Mouse (Mus musculus) forebrain, embryonic 11.5 days (tissue): ENCODE results near the gene Mug1. TPM values are rescaled to one million over a fixed set of nuclear protein-coding genes. Genes with fewer than 3 reads are reported as not detected.
"Not testable (repeated sequence)": the region's sequence is repeated elsewhere in the genome, so short reads cannot be mapped to it uniquely, and the experiment has no call there.

ENCODE experiments used
- ATAC-seq: fragments of 200-750 bp; cut with Nextera tagmentation; replicated peaks from 2 replicates; pipeline ENCODE4 v1.8.0; 2017; ENCODE audit warnings: moderate TSS enrichment; ENCODE audit not compliant: low FRiP score
- DNase-seq: peaks from one replicate; pipeline ENCODE4 v3.0.0-alpha.2; 2017; ENCODE audit warnings: low spot score
- H3K27ac ChIP-seq: fragments of 300-500 bp; sonication (generic); 2 replicates; pipeline ENCODE4 v1.5.1; 2014; ENCODE audit warnings: low read depth, low read length
- H3K27me3 ChIP-seq: fragments of 300-500 bp; sonication (generic); 2 replicates; pipeline ENCODE4 v1.6.1; 2014; ENCODE audit warnings: mild to moderate bottlenecking, low read length, mixed read lengths; ENCODE audit not compliant: control insufficient read depth, insufficient read depth
- H3K36me3 ChIP-seq: fragments of 300-500 bp; sonication (generic); 2 replicates; pipeline ENCODE4 v1.6.1; 2014; ENCODE audit warnings: mild to moderate bottlenecking, low read length, moderate library complexity, mixed read lengths; ENCODE audit not compliant: control insufficient read depth, insufficient read depth
- H3K4me1 ChIP-seq: fragments of 300-500 bp; sonication (generic); replicated peaks from 2 replicates; pipeline ENCODE4 v1.6.1; 2014; ENCODE audit warnings: low read length, mixed read lengths; ENCODE audit not compliant: control insufficient read depth, insufficient read depth
- H3K4me2 ChIP-seq: fragments of 300-500 bp; sonication (generic); 2 replicates; pipeline ENCODE4 v1.6.1; 2014; ENCODE audit warnings: low read depth, mild to moderate bottlenecking, low read length, moderate library complexity, mixed read lengths; ENCODE audit not compliant: severe bottlenecking
- H3K4me3 ChIP-seq: fragments of 300-500 bp; sonication (generic); 2 replicates; pipeline ENCODE4 v1.5.1; 2014; ENCODE audit warnings: low read depth, low read length
- H3K9ac ChIP-seq: fragments of 300-500 bp; sonication (generic); 2 replicates; pipeline ENCODE4 v1.6.1; 2014; ENCODE audit warnings: low read length
- H3K9me3 ChIP-seq: fragments of 300-500 bp; sonication (generic); 2 replicates; pipeline ENCODE4 v1.6.1; 2016; ENCODE audit warnings: low read length, mixed read lengths; ENCODE audit not compliant: control insufficient read depth
- WGBS: fragments of 180-500 bp; shearing (Covaris S2); extraction: QIAGEN DNeasy Blood & Tissue Kit; methylation state at CpG from one replicate; pipeline ENCODE4 v1.1.7; 2014; 5-methylcytosine and 5-hydroxymethylcytosine counted together
- polyA plus RNA-seq: library from polyadenylated mRNA; unstranded; fragments of >200 nt; fragmentation: Nextera tagmentation; extraction: Ambion mirVana; gene quantifications from 2 replicates; pipeline ENCODE4 v1.2.1, GENCODE M21; 2014

Mug1 gene
- not detected in 2 replicates for polyA plus RNA-seq

- H3K36me3 ChIP-seq, H3K9ac ChIP-seq, H3K9me3 ChIP-seq, H3K4me2 ChIP-seq, H3K4me3 ChIP-seq, H3K27ac ChIP-seq, H3K4me1 ChIP-seq, ATAC-seq, H3K27me3 ChIP-seq, DNase-seq: not testable (repeated sequence)
- WGBS: 89% methylated on average over 4 of the region's 4 CpGs
Observed at GRCm38 (mm10) chr6:121838271-121838670, at the start of gene Mug1. Mug1 (plus strand) TSS chr6:121838541.

- ATAC-seq (no peak), DNase-seq (no peak)
- Histone ChIP-seq H3K4me1 (no peaks in the 10 kb centered on the region), H3K4me3 (no peak overlapping the region), H3K27me3 (no peaks in the 10 kb centered on the region), H3K27ac (no peak overlapping the region), H3K9ac (no peak overlapping the region), H3K4me2 (no peak overlapping the region), H3K36me3 (no peaks in the 10 kb centered on the region), H3K9me3 (no peaks in the 10 kb centered on the region)
- 80% methylated on average over 4 of the region's 4 CpGs for WGBS
Observed at GRCm38 (mm10) chr6:121828034-121828433, 10.3 kb upstream of the Mug1 start.

GRCm38 (mm10) chr6:121836361-121836760 lies 2.0 kb upstream of the Mug1 start:
- Histone ChIP-seq H3K4me3 (no peak overlapping the region), H3K9ac (no peak overlapping the region), H3K27me3 (no peaks in the 10 kb centered on the region), H3K4me1 (no peaks in the 10 kb centered on the region), H3K4me2 (no peak overlapping the region), H3K27ac (no peak overlapping the region), H3K9me3 (no peaks in the 10 kb centered on the region; the same call in 1 of the 2 replicates), H3K36me3 (no peaks in the 10 kb centered on the region)
- no peak for DNase-seq
- no peak for ATAC-seq
- 94% methylated on average over 1 of the region's 1 CpGs for WGBS

- Histone ChIP-seq H3K27me3 (no peaks in the 10 kb centered on the region), H3K4me3 (no peak overlapping the region), H3K9me3 (no peaks in the 10 kb centered on the region; the same call in 1 of the 2 replicates), H3K4me1 (no peaks in the 10 kb centered on the region), H3K9ac (no peak overlapping the region), H3K4me2 (no peak overlapping the region), H3K36me3 (no peaks in the 10 kb centered on the region), H3K27ac (no peak overlapping the region)
- DNase-seq (no peak), ATAC-seq (no peak)
- 61% methylated on average over 1 of the region's 1 CpGs for WGBS
Observed at GRCm38 (mm10) chr6:121848378-121848777, 10.0 kb downstream of the Mug1 start.

Other genes starting within 250 kb of the Mug1 start
- gene A2m, start 203.2 kb upstream of the Mug1 start, polyA plus RNA-seq: 2.9 and 3.9 TPM in 2 replicates
- not detected in 2 replicates for gene Gm7298, start 105.6 kb upstream of the Mug1 start, polyA plus RNA-seq
- not detected in 2 replicates for gene Mug2, start 168.2 kb downstream of the Mug1 start, polyA plus RNA-seq